In genomic region chr10:128391850-128392249, GRCm38 (mm10) we compare ENCODE assay signal across 20 mouse cellular contexts. TPM values are rescaled to one million over a fixed set of nuclear protein-coding genes. Genes with fewer than 3 reads are reported as not detected.
DNase-seq lines count a peak whose midpoint lies in the region; ATAC-seq and TF ChIP-seq lines count a peak whose summit lies in the region.
"Had no signal": no experiment of that assay in that cellular context is flagged by ENCODE, and none has a peak within 500 bp of the region (broad histone marks: within the 10 kb centered on the region; RNA-seq: fewer than 3 reads in every experiment).

No protein-coding gene starts in this region.

- no peak for TF ChIP-seq CTCF in intestine, postnatal 0 days (IDR thresholded peaks at IDR 0.05; ENCODE audit: low read depth)

- 0 out of 2 replicates have a peak overlapping the region, but pooled peaks have one; percentile 21 for H3K27ac ChIP-seq in intestine, postnatal 0 days (ENCODE audit: low read depth, low read length)
- H3K27ac ChIP-seq in intestine, embryonic 15.5 days = no peak overlapping the region
- no peak overlapping the region for H3K27ac ChIP-seq in heart, embryonic 11.5 days (ENCODE audit: low read depth, low read length)
- H3K27ac ChIP-seq in heart, embryonic 13.5 days (replicated peaks) = no peak overlapping the region
- H3K27ac ChIP-seq: forebrain, embryonic 10.5 days; heart, embryonic 15.5 days; hindbrain, embryonic 14.5 days had no signal

- H3K36me3 ChIP-seq in intestine, postnatal 0 days (ENCODE audit: control insufficient read depth, insufficient read depth) = peaks cover 86% of the 10 kb centered on the region
- H3K36me3 ChIP-seq in intestine, embryonic 15.5 days = peaks cover 58% of the 10 kb centered on the region
- peaks cover 50% of the 10 kb centered on the region for H3K36me3 ChIP-seq in heart, embryonic 11.5 days (ENCODE audit: control insufficient read depth, insufficient read depth, low read length)
- peaks cover 95% of the 10 kb centered on the region for H3K36me3 ChIP-seq in heart, embryonic 13.5 days

- no peak for ATAC-seq in intestine, postnatal 0 days
- no peak for ATAC-seq in intestine, embryonic 15.5 days
- ATAC-seq in heart, embryonic 11.5 days (replicated peaks; ENCODE audit: insufficient number of reproducible peaks, low FRiP score, low TSS enrichment) = no peak
- no peak for ATAC-seq in heart, embryonic 13.5 days (ENCODE audit: extremely low read depth, insufficient number of reproducible peaks, low FRiP score, low TSS enrichment)
- ATAC-seq in erythroid progenitor cell, adult 5-6 weeks (replicated peaks; ENCODE audit: low FRiP score, poor library complexity, severe bottlenecking) = no peak
- ATAC-seq: forebrain, embryonic 14.5 days had no signal

- no peak overlapping the region for H3K9ac ChIP-seq in intestine, postnatal 0 days (ENCODE audit: low read depth, low read length)
- no peak overlapping the region for H3K9ac ChIP-seq in intestine, embryonic 15.5 days
- 0 out of 2 replicates have a peak overlapping the region, but pooled peaks have one; percentile 10 for H3K9ac ChIP-seq in heart, embryonic 11.5 days (ENCODE audit: low read depth, low read length)
- H3K9ac ChIP-seq in heart, embryonic 13.5 days = 0 out of 2 replicates have a peak overlapping the region, but pooled peaks have one; percentile 11
- H3K9ac ChIP-seq: heart, embryonic 15.5 days; hindbrain, embryonic 14.5 days had no signal

- no peak overlapping the region for H3K4me2 ChIP-seq in intestine, postnatal 0 days (replicated peaks; ENCODE audit: low read depth)
- no peak overlapping the region for H3K4me2 ChIP-seq in intestine, embryonic 15.5 days (replicated peaks)
- no peak overlapping the region for H3K4me2 ChIP-seq in heart, embryonic 11.5 days
- H3K4me2 ChIP-seq in heart, embryonic 13.5 days = no peak overlapping the region
- H3K4me2 ChIP-seq: heart, embryonic 15.5 days; hindbrain, embryonic 14.5 days had no signal

- 69% methylated on average over 6 of the region's 6 CpGs for WGBS in intestine, postnatal 0 days
- WGBS in intestine, embryonic 15.5 days = 79% methylated on average over 6 of the region's 6 CpGs
- WGBS in heart, embryonic 11.5 days (ENCODE audit: insufficient replicate concordance) = 55% methylated on average over 6 of the region's 6 CpGs
- WGBS in heart, embryonic 13.5 days = 51% methylated on average over 6 of the region's 6 CpGs

- no peaks in the 10 kb centered on the region for H3K27me3 ChIP-seq in intestine, postnatal 0 days (replicated peaks; ENCODE audit: control insufficient read depth, insufficient read depth, low read length)
- no peaks in the 10 kb centered on the region for H3K27me3 ChIP-seq in intestine, embryonic 15.5 days (replicated peaks)
- no peaks in the 10 kb centered on the region for H3K27me3 ChIP-seq in heart, embryonic 11.5 days (ENCODE audit: control insufficient read depth, insufficient read depth, low read length)
- H3K27me3 ChIP-seq in heart, embryonic 13.5 days (replicated peaks) = no peaks in the 10 kb centered on the region
- H3K27me3 ChIP-seq: heart, embryonic 15.5 days had no signal

- 0 out of 2 replicates have a peak, but pooled peaks cover 3% of the 10 kb centered on the region for H3K4me1 ChIP-seq in intestine, postnatal 0 days (replicated peaks; ENCODE audit: control insufficient read depth, insufficient read depth, low read length)
- peaks cover 20% of the 10 kb centered on the region for H3K4me1 ChIP-seq in intestine, embryonic 15.5 days (replicated peaks)
- peaks cover 2% of the 10 kb centered on the region; the same call in 1 of the 2 replicates for H3K4me1 ChIP-seq in heart, embryonic 11.5 days (ENCODE audit: control insufficient read depth, insufficient read depth, low read length)
- peaks cover 24% of the 10 kb centered on the region for H3K4me1 ChIP-seq in heart, embryonic 13.5 days

- H3K9me3 ChIP-seq in intestine, postnatal 0 days (ENCODE audit: control insufficient read depth) = no peaks in the 10 kb centered on the region
- H3K9me3 ChIP-seq in intestine, embryonic 15.5 days = no peaks in the 10 kb centered on the region
- H3K9me3 ChIP-seq in heart, embryonic 11.5 days (replicated peaks; ENCODE audit: control insufficient read depth, low read length) = no peaks in the 10 kb centered on the region
- no peaks in the 10 kb centered on the region for H3K9me3 ChIP-seq in heart, embryonic 13.5 days
- H3K9me3 ChIP-seq: forebrain, embryonic 10.5 days; heart, embryonic 15.5 days had no signal

- DNase-seq in heart, adult 18-20 months = peak; percentile 49 to 77
- no peak for DNase-seq in heart, postnatal 4 days
- DNase-seq: adrenal gland, adult 2 months; adrenal gland, postnatal 25 days; cerebellum, adult 18-20 months; cerebellum, adult 9-11 months; gastrocnemius, postnatal 10 days; kidney, adult 11 months; kidney, postnatal 10 days had no signal

- no peak overlapping the region for H3K4me3 ChIP-seq in intestine, postnatal 0 days (ENCODE audit: low read depth, low read length)
- H3K4me3 ChIP-seq in intestine, embryonic 15.5 days (replicated peaks) = no peak overlapping the region
- H3K4me3 ChIP-seq in heart, embryonic 11.5 days (ENCODE audit: low read depth, low read length) = no peak overlapping the region
- no peak overlapping the region for H3K4me3 ChIP-seq in heart, embryonic 13.5 days
- H3K4me3 ChIP-seq: forebrain, embryonic 10.5 days; heart, embryonic 15.5 days had no signal

RNA-seq across cellular contexts. Expression of gene Slc39a5, which starts 9.2 kb away (rescaled TPM):
- total RNA-seq in heart, adult 18-20 months (2021) = not detected
- not detected for total RNA-seq in heart, postnatal 4 days (2021)
- polyA plus RNA-seq in intestine, postnatal 0 days (2015; fragmentation: Nextera tagmentation; extraction: Ambion mirVana) = 109 and 114 TPM in 2 replicates
- 114 and 141 TPM in 2 replicates for polyA plus RNA-seq in intestine, embryonic 15.5 days (2015; fragmentation: Nextera tagmentation; extraction: Ambion mirVana)
- polyA plus RNA-seq in heart, embryonic 11.5 days (2014; fragmentation: Nextera tagmentation; extraction: Ambion mirVana) = 0.52 TPM in 1 of 2 replicates, not detected in the other
- polyA plus RNA-seq in heart, embryonic 13.5 days (2015; fragmentation: Nextera tagmentation; extraction: Ambion mirVana) = 0.12 and 1.5 TPM in 2 replicates
- total RNA-seq in erythroid progenitor cell, adult 5-6 weeks (2015; ENCODE audit: low replicate concordance) = not detected in 2 replicates
- not detected in 2 replicates for total RNA-seq in erythroid progenitor cell, adult 5-6 weeks (2017; ENCODE audit: low replicate concordance)
- total RNA-seq: adrenal gland, adult 2 months; adrenal gland, postnatal 25 days; common myeloid progenitor, adult 5-6 weeks; gastrocnemius, postnatal 10 days; hematopoietic stem cell, adult 5-6 weeks had no signal
- polyA plus RNA-seq: adrenal gland, adult 2 months; forebrain, embryonic 10.5 days; forebrain, embryonic 14.5 days; hindbrain, embryonic 14.5 days had no signal

RNA-seq across cellular contexts. Expression of gene Ankrd52, which starts 14.9 kb away (rescaled TPM):
- total RNA-seq in heart, adult 18-20 months (2021) = 10 to 100 TPM; 38.1 to 40.3 TPM
- 10 to 100 TPM; 44.4 to 44.9 TPM for total RNA-seq in heart, postnatal 4 days (2021)
- 4.0 and 4.9 TPM in 2 replicates for polyA plus RNA-seq in intestine, postnatal 0 days (2015; fragmentation: Nextera tagmentation; extraction: Ambion mirVana)
- polyA plus RNA-seq in intestine, embryonic 15.5 days (2015; fragmentation: Nextera tagmentation; extraction: Ambion mirVana) = 10.0 and 11.5 TPM in 2 replicates
- polyA plus RNA-seq in heart, embryonic 11.5 days (2014; fragmentation: Nextera tagmentation; extraction: Ambion mirVana) = 9.3 and 11.7 TPM in 2 replicates
- 8.8 and 9.4 TPM in 2 replicates for polyA plus RNA-seq in heart, embryonic 13.5 days (2015; fragmentation: Nextera tagmentation; extraction: Ambion mirVana)
- 11.9 and 20.5 TPM in 2 replicates for total RNA-seq in erythroid progenitor cell, adult 5-6 weeks (2015; ENCODE audit: low replicate concordance)
- 4.4 and 10.2 TPM in 2 replicates for total RNA-seq in erythroid progenitor cell, adult 5-6 weeks (2017; ENCODE audit: low replicate concordance)

RNA-seq across cellular contexts. Expression of gene Nabp2, which starts 19.4 kb away (rescaled TPM):
- total RNA-seq in heart, adult 18-20 months (2021) = 10 to 100 TPM; 41.0 to 42.8 TPM
- 10 to 100 TPM; 44.1 to 47.1 TPM for total RNA-seq in heart, postnatal 4 days (2021)
- polyA plus RNA-seq in intestine, postnatal 0 days (2015; fragmentation: Nextera tagmentation; extraction: Ambion mirVana) = 79.2 and 82.5 TPM in 2 replicates
- 87.9 and 97.1 TPM in 2 replicates for polyA plus RNA-seq in intestine, embryonic 15.5 days (2015; fragmentation: Nextera tagmentation; extraction: Ambion mirVana)
- 61.6 and 70.8 TPM in 2 replicates for polyA plus RNA-seq in heart, embryonic 11.5 days (2014; fragmentation: Nextera tagmentation; extraction: Ambion mirVana)
- polyA plus RNA-seq in heart, embryonic 13.5 days (2015; fragmentation: Nextera tagmentation; extraction: Ambion mirVana) = 58.0 and 63.9 TPM in 2 replicates
- total RNA-seq in erythroid progenitor cell, adult 5-6 weeks (2015; ENCODE audit: low replicate concordance) = 28.5 TPM in 2 replicates
- 13.1 and 15.5 TPM in 2 replicates for total RNA-seq in erythroid progenitor cell, adult 5-6 weeks (2017; ENCODE audit: low replicate concordance)

RNA-seq across cellular contexts. Expression of gene Rnf41, which starts 19.6 kb away (rescaled TPM):
- total RNA-seq in heart, adult 18-20 months (2021) = 10 to 100 TPM; 16.6 to 17.2 TPM
- total RNA-seq in heart, postnatal 4 days (2021) = 10 to 100 TPM; 25.0 to 27.0 TPM
- 29.1 and 33.1 TPM in 2 replicates for polyA plus RNA-seq in intestine, postnatal 0 days (2015; fragmentation: Nextera tagmentation; extraction: Ambion mirVana)
- polyA plus RNA-seq in intestine, embryonic 15.5 days (2015; fragmentation: Nextera tagmentation; extraction: Ambion mirVana) = 36.6 and 37.5 TPM in 2 replicates
- 24.5 and 24.8 TPM in 2 replicates for polyA plus RNA-seq in heart, embryonic 11.5 days (2014; fragmentation: Nextera tagmentation; extraction: Ambion mirVana)
- polyA plus RNA-seq in heart, embryonic 13.5 days (2015; fragmentation: Nextera tagmentation; extraction: Ambion mirVana) = 26.8 and 27.0 TPM in 2 replicates
- 3.4 and 11.5 TPM in 2 replicates for total RNA-seq in erythroid progenitor cell, adult 5-6 weeks (2015; ENCODE audit: low replicate concordance)
- 4.0 and 4.4 TPM in 2 replicates for total RNA-seq in erythroid progenitor cell, adult 5-6 weeks (2017; ENCODE audit: low replicate concordance)

RNA-seq across cellular contexts. Expression of gene Coq10a, which starts 23.1 kb away (rescaled TPM):
- total RNA-seq in heart, adult 18-20 months (2021) = 100 to 1,000 TPM; 365 to 392 TPM
- total RNA-seq in heart, postnatal 4 days (2021) = 10 to 100 TPM; 82.0 to 85.7 TPM
- 21.1 and 22.3 TPM in 2 replicates for polyA plus RNA-seq in intestine, postnatal 0 days (2015; fragmentation: Nextera tagmentation; extraction: Ambion mirVana)
- 13.7 TPM in 2 replicates for polyA plus RNA-seq in intestine, embryonic 15.5 days (2015; fragmentation: Nextera tagmentation; extraction: Ambion mirVana)
- 12.6 and 14.0 TPM in 2 replicates for polyA plus RNA-seq in heart, embryonic 11.5 days (2014; fragmentation: Nextera tagmentation; extraction: Ambion mirVana)
- polyA plus RNA-seq in heart, embryonic 13.5 days (2015; fragmentation: Nextera tagmentation; extraction: Ambion mirVana) = 11.8 and 12.6 TPM in 2 replicates
- 1.1 and 14.3 TPM in 2 replicates for total RNA-seq in erythroid progenitor cell, adult 5-6 weeks (2015; ENCODE audit: low replicate concordance)
- total RNA-seq in erythroid progenitor cell, adult 5-6 weeks (2017; ENCODE audit: low replicate concordance) = 2.3 and 3.3 TPM in 2 replicates

Comparison
In these comparisons a context has a peak if more than half of its experiments do, and no peak if none do; other contexts are left out.
1. H3K9ac ChIP-seq: peak in heart, embryonic 11.5 days (single experiment) and heart, embryonic 13.5 days (single experiment); none in intestine, postnatal 0 days (single experiment) and intestine, embryonic 15.5 days (single experiment).
2. RNA of gene Slc39a5, which starts 9.2 kb away (polyA plus RNA-seq): 114 to 141 TPM in intestine, embryonic 15.5 days and 109 to 114 TPM in intestine, postnatal 0 days; 0.52 TPM in heart, embryonic 11.5 days and 0.12 to 1.5 TPM in heart, embryonic 13.5 days; every median in the first group is over 10 times any median in the second.